Mouse (Mus musculus) heart, embryonic 14.5 days (tissue): ENCODE measurements around the gene Dhcr24. TPM values are rescaled to one million over a fixed set of nuclear protein-coding genes. Genes with fewer than 3 reads are reported as not detected.

ENCODE experiments used
- ATAC-seq: fragments of 200-750 bp; cut with Nextera tagmentation; 2 replicates; pipeline ENCODE4 v1.8.0; 2017; ENCODE audit warnings: low read depth, moderate TSS enrichment; ENCODE audit not compliant: insufficient number of reproducible peaks, insufficient read depth, low FRiP score
- H3K27ac ChIP-seq, 2 experiments: fragments of 200-500 bp in 1 of 2; fragments of 300-500 bp in 1 of 2; sonication (generic) in 1 of 2; replicated peaks in 1 of 2; 2 replicates each; pipeline ENCODE4 v1.5.1; 2012 to 2014; ENCODE audit warnings: low read depth in 2 of 2, low read length in 2 of 2, control low read depth in 1 of 2, mild to moderate bottlenecking in 1 of 2, mixed read lengths in 1 of 2; ENCODE audit not compliant: control insufficient read depth in 1 of 2, insufficient read depth in 1 of 2
- H3K27me3 ChIP-seq: fragments of 300-500 bp; sonication (generic); 2 replicates; pipeline ENCODE4 v1.6.1; 2014; ENCODE audit warnings: mild to moderate bottlenecking, low read length, control low read depth; ENCODE audit not compliant: control insufficient read depth, insufficient read depth
- H3K36me3 ChIP-seq: fragments of 300-500 bp; sonication (generic); 2 replicates; pipeline ENCODE4 v1.6.1; 2014; ENCODE audit warnings: mild to moderate bottlenecking, control low read depth, low read length, mixed read lengths; ENCODE audit not compliant: control insufficient read depth, insufficient read depth
- H3K4me1 ChIP-seq, 2 experiments: fragments of 200-500 bp in 1 of 2; fragments of 300-500 bp in 1 of 2; sonication (generic) in 1 of 2; 2 replicates each; pipeline ENCODE4 v1.6.1; 2012 to 2014; ENCODE audit warnings: low read length in 2 of 2, control low read depth in 1 of 2, mixed read lengths in 1 of 2; ENCODE audit not compliant: control insufficient read depth in 2 of 2, insufficient read depth in 2 of 2
- H3K4me2 ChIP-seq: fragments of 300-500 bp; sonication (generic); 2 replicates; pipeline ENCODE4 v1.6.1; 2014; ENCODE audit warnings: mild to moderate bottlenecking, low read length
- H3K4me3 ChIP-seq, 2 experiments: fragments of 200-500 bp in 1 of 2; fragments of 300-500 bp in 1 of 2; sonication (generic) in 1 of 2; 2 replicates each; pipeline ENCODE4 v1.5.1; 2012 to 2014; ENCODE audit warnings: low read length in 2 of 2, mild to moderate bottlenecking in 2 of 2, control low read depth in 1 of 2, low read depth in 1 of 2, moderate library complexity in 1 of 2; ENCODE audit not compliant: control insufficient read depth in 1 of 2, insufficient read depth in 1 of 2
- H3K9ac ChIP-seq: fragments of 300-500 bp; sonication (generic); 2 replicates; pipeline ENCODE4 v1.6.1; 2014; ENCODE audit warnings: mild to moderate bottlenecking, low read length
- H3K9me3 ChIP-seq: fragments of 300-500 bp; sonication (generic); 2 replicates; pipeline ENCODE4 v1.6.1; 2016; ENCODE audit warnings: low read length, control low read depth; ENCODE audit not compliant: control insufficient read depth
- WGBS: fragments of 180-500 bp; shearing (Covaris S2); extraction: QIAGEN DNeasy Blood & Tissue Kit; methylation state at CpG from one replicate; pipeline ENCODE4 v1.1.7; 2014; 5-methylcytosine and 5-hydroxymethylcytosine counted together
- polyA plus RNA-seq: library from polyadenylated mRNA; unstranded; fragments of >200 nt; fragmentation: Nextera tagmentation; extraction: Ambion mirVana; gene quantifications from 2 replicates; pipeline ENCODE4 v1.2.1, GENCODE M21; 2014

Dhcr24 gene
- polyA plus RNA-seq, 1 experiment from 2014 or later, result 10.4 TPM

- H3K36me3 ChIP-seq, result no peaks in the 10 kb centered on the region
- no peak for ATAC-seq
- H3K4me3 ChIP-seq, result no peak overlapping the region
- no peak overlapping the region for H3K9ac ChIP-seq
- peaks cover 4 to 15% of the 10 kb centered on the region in 2 experiments for H3K4me1 ChIP-seq
- 71% methylated on average over 1 of the region's 1 CpGs for WGBS
- H3K27me3 ChIP-seq, result no peaks in the 10 kb centered on the region
- H3K4me2 ChIP-seq, result no peak overlapping the region
- no peak overlapping the region for H3K27ac ChIP-seq
- no peaks in the 10 kb centered on the region for H3K9me3 ChIP-seq
These were observed 13.9 kb upstream of the Dhcr24 start for GRCm38 (mm10) chr4:106546896-106547295.

- Histone ChIP-seq H3K27ac (no peak overlapping the region), H3K4me2 (no peak overlapping the region), H3K4me1 (peaks cover 4 to 15% of the 10 kb centered on the region in 2 experiments), H3K9me3 (no peaks in the 10 kb centered on the region), H3K27me3 (no peaks in the 10 kb centered on the region), H3K36me3 (no peaks in the 10 kb centered on the region), H3K4me3 (no peak overlapping the region), H3K9ac (no peak overlapping the region)
- 55% methylated on average over 3 of the region's 3 CpGs for WGBS
- no peak for ATAC-seq
These were observed 12.7 kb upstream of the Dhcr24 start for GRCm38 (mm10) chr4:106548113-106548512.

- Histone ChIP-seq H3K27ac (no peak overlapping the region), H3K9ac (no peak overlapping the region), H3K4me3 (no peak overlapping the region), H3K27me3 (no peaks in the 10 kb centered on the region), H3K9me3 (no peaks in the 10 kb centered on the region), H3K36me3 (no peaks in the 10 kb centered on the region), H3K4me2 (no peak overlapping the region), H3K4me1 (peaks cover 0 to 9% of the 10 kb centered on the region in 2 experiments)
- ATAC-seq, result no peak
- WGBS, result 45% methylated on average over 8 of the region's 8 CpGs
These were observed 10.2 kb upstream of the Dhcr24 start for GRCm38 (mm10) chr4:106550516-106551166.

- Histone ChIP-seq H3K36me3 (no peaks in the 10 kb centered on the region), H3K4me3 (no peak overlapping the region), H3K27me3 (no peaks in the 10 kb centered on the region), H3K4me2 (no peak overlapping the region), H3K4me1 (peaks cover 6 to 16% of the 10 kb centered on the region in 2 experiments; a peak in 3 of 4 replicates), H3K9me3 (no peaks in the 10 kb centered on the region), H3K9ac (no peak overlapping the region), H3K27ac (no peak overlapping the region)
- no peak for ATAC-seq
- WGBS, result 91% methylated on average over 5 of the region's 5 CpGs
These were observed 3.6 kb upstream of the Dhcr24 start for GRCm38 (mm10) chr4:106557262-106557661.

- no CpG with 5 or more reads among the region's 1 CpGs for WGBS
- ATAC-seq, result no peak
- H3K4me2 ChIP-seq, result no peak overlapping the region
These were observed 2.9 kb upstream of the Dhcr24 start for GRCm38 (mm10) chr4:106557978-106558377.

GRCm38 (mm10) chr4:106559343-106560212 lies 1.3 kb upstream of the Dhcr24 start:
- H3K36me3 ChIP-seq, result peaks cover 6% of the 10 kb centered on the region
- no peaks in the 10 kb centered on the region for H3K27me3 ChIP-seq
- H3K9ac ChIP-seq, result peak overlapping the region; percentile 66; the same call in 1 of the 2 replicates
- no peak overlapping the region for H3K27ac ChIP-seq
- peak overlapping the region in 1 of 2 experiments; percentile 82; a peak in 2 of 4 replicates for H3K4me3 ChIP-seq
- H3K4me2 ChIP-seq, result peak overlapping the region; percentile 96
- WGBS, result 35% methylated on average over 13 of the region's 13 CpGs
- peaks cover 8 to 25% of the 10 kb centered on the region in 2 experiments; a peak in 3 of 4 replicates for H3K4me1 ChIP-seq
- ATAC-seq, result no peak
- no peaks in the 10 kb centered on the region for H3K9me3 ChIP-seq

More at GRCm38 (mm10) chr4:106557978-106558377, 2.9 kb upstream of the Dhcr24 start:
- no peak overlapping the region for H3K9ac ChIP-seq
- H3K9me3 ChIP-seq, result no peaks in the 10 kb centered on the region
- H3K36me3 ChIP-seq, result no peaks in the 10 kb centered on the region
- peaks cover 8 to 23% of the 10 kb centered on the region in 2 experiments; a peak in 3 of 4 replicates for H3K4me1 ChIP-seq
- H3K27me3 ChIP-seq, result no peaks in the 10 kb centered on the region
- H3K4me3 ChIP-seq, result no peak overlapping the region
- H3K27ac ChIP-seq, result no peak overlapping the region

- H3K27me3 ChIP-seq, result no peaks in the 10 kb centered on the region
- H3K36me3 ChIP-seq, result peaks cover 13% of the 10 kb centered on the region
- ATAC-seq, result peak; percentile 46
- peak overlapping the region; percentile 61 to 82 for H3K4me3 ChIP-seq
- peak overlapping the region; percentile 66 for H3K9ac ChIP-seq
- no peaks in the 10 kb centered on the region for H3K9me3 ChIP-seq
- peak overlapping the region in 1 of 2 experiments; percentile 36; a peak in 1 of 4 replicates for H3K27ac ChIP-seq
- peak overlapping the region; percentile 96 for H3K4me2 ChIP-seq
- H3K4me1 ChIP-seq, result peaks cover 8 to 25% of the 10 kb centered on the region in 2 experiments; a peak in 3 of 4 replicates
- 2% methylated on average over 19 of the region's 20 CpGs for WGBS
These were observed 509 bp upstream of the Dhcr24 start for GRCm38 (mm10) chr4:106560213-106560845.
